Mouse (Mus musculus) heart, postnatal 10 days (tissue): Measurements from ENCODE around the gene Ndc1. TPM values are rescaled to one million over a fixed set of nuclear protein-coding genes. Genes with fewer than 3 reads are reported as not detected.
"Not testable (repeated sequence)": the region's sequence is repeated elsewhere in the genome, so short reads cannot be mapped to it uniquely, and the experiment has no call there.

Experiments used
- DNase-seq, 2 experiments: peaks; one replicate each; pipeline ENCODE4 v3.0.0; 2021
- intact Hi-C: fragments of 180-260 bp; cut with DNase I; formaldehyde crosslinking; loops from one replicate; pipeline ENCODE4 v1.15.1; 2025
- total RNA-seq, 2 experiments: library from RNA; stranded (reverse); gene quantifications; 2 replicates each; pipeline ENCODE4 v1.2.3; 2021

The Ndc1 gene
- 10 to 100 TPM; 15.0 to 16.7 TPM for total RNA-seq

DNA sequence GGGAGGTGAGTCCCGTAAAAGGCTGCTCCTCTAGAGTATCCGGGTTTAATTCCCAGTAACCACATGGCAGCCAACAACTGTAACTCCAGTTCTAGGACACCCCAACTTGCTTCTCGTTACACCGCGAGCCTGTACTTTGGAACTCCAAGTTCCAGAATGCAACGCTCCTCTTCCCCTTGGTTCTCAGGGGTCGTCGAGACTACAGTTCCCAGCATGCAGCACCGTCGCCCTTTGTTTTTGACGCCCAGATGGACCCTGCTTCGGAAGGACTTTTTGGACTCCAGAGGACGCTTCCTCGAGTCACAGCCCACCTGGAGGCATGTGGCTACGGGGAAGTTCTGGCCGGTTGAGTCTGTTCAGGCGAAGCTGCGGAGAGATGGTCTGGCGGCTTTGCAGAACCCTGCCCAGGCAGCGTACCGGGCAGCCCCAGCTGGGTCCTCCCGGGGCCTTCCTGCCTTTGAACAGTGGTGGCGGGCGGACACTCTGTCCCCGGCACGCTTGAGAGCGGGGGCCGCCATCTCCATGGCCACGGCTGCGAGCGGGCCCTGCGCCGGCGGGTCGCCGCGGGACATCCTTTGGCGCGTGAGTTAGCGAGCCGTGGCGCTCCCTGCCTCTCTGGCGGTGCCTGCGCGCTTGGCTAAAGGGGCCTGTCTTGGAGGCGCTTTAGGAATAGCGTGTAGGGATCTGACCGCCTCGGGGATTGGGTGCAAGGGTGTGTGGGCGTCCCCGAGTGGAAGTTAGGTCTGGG, at the start of gene Ndc1:
Gene Ndc1 (plus strand): TSS at position 218 of the 748 bp plus-strand sequence.
- DNase-seq: peak; percentile 92 to 93
- intact Hi-C loops: loop anchor here (1.0 to 5.0 kb wide), 2 partner anchors 115 to 286 kb away; partner anchors contain the start of genes Hspb11 and Lrrc42

- no peak for DNase-seq
- intact Hi-C loops: no loop called here
Observed at GRCm38 (mm10) chr4:107318646-107319045, 48.9 kb upstream of the Ndc1 start.

DNA sequence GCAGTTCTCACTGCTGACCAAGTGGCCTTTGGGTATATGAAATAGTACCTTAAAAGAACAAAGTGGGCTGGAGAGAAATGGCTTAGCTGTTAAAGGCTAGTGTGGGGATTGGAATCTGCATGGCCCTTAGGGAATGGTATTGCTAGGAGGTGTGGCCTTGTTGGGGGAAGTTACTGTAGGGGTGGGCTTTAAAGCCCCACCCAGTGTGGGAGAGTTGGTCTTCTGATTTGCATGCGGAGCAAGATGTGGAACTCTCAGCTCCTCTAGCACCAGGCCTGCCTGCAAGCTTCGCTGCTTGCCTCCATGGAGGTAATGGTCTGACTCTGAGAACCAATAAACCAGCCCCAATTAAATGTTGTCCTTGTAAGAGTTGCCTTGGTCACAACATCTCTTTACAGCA, 46.5 kb upstream of the Ndc1 start:
- intact Hi-C loops: no loop called here
- no peak for DNase-seq

GRCm38 (mm10) chr4:107323113-107323512, 44.5 kb upstream of the Ndc1 start:
- DNase-seq: no peak

GRCm38 (mm10) chr4:107328530-107328929, 39.1 kb upstream of the Ndc1 start:
- intact Hi-C loops: no loop called here
- no peak for DNase-seq

More at GRCm38 (mm10) chr4:107323113-107323512, 44.5 kb upstream of the Ndc1 start:
- intact Hi-C loops: no loop called here

DNA sequence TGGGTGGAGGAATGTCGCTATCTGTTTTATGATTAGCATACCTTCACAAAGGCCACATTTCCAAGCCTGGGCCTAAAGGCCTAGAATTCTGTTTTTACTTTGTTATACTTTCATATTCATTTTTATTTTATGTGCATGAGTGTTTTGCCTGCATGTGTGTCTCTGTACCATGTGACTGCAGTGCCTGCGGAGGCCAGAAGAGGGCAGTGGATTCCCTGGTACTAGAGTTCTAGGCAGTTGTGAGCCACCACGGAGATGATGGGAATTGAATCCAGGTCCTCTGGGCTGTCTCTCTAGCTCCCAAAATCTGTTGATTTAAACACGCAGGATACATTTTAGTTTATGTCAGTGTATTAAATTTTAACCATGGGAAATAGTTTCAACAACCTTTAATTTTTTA, 34.1 kb upstream of the Ndc1 start:
- intact Hi-C loops: no loop called here
- DNase-seq: no peak

GRCm38 (mm10) chr4:107336356-107336755, 31.2 kb upstream of the Ndc1 start:
- no peak for DNase-seq
- intact Hi-C loops: no loop called here

- no peak for DNase-seq
- intact Hi-C loops: no loop called here
Observed at GRCm38 (mm10) chr4:107337455-107337854, 30.1 kb upstream of the Ndc1 start.

- no peak for DNase-seq
- intact Hi-C loops: no loop called here
Observed at GRCm38 (mm10) chr4:107341354-107341753, 26.2 kb upstream of the Ndc1 start.

DNA sequence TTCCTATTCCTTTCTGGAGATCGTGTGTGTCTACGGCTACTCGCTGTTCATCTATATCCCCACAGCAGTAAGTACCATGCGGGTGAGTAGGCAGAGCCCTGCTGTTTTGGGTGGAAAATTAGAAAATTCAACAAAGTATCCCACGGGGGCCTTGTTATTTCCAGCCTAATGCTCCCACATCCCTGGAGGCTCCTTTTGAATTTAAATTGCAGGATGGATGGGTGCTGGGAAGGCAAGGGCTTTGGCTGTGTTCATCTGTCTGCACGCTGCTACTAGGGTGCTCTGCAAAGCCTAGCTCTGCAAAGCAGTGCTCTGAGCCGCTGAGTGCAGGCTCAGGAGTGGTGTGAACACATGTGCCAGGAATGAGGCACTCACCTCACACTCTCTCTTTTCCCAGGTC, 23.0 kb upstream of the Ndc1 start:
- DNase-seq: no peak
- intact Hi-C loops: loop anchor here (5.0 kb wide), 1 partner anchor 162 kb away; no protein-coding TSS in a partner anchor

DNA sequence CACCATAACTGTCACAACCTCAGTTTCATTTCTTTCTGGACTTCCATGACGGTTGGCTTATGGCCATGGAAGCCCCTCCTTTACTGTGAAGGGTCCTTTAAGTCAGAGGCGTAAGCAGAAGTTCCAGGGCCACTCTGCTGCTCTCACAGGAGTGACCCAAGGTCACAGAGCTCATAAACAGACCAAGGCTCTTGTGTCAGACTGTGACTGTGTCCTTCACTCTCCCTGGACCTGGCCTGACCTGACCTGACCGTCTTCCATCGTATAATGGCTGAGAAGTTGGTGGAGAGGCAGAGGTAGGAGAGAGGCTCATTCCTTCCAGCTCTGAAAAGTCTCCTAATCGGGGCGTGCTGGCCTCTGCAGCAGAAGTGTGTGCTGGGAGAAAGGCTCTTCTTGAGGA, 20.4 kb upstream of the Ndc1 start:
- intact Hi-C loops: loop anchor here (5.0 kb wide), 1 partner anchor 165 kb away; no protein-coding TSS in a partner anchor
- DNase-seq: no peak

DNA sequence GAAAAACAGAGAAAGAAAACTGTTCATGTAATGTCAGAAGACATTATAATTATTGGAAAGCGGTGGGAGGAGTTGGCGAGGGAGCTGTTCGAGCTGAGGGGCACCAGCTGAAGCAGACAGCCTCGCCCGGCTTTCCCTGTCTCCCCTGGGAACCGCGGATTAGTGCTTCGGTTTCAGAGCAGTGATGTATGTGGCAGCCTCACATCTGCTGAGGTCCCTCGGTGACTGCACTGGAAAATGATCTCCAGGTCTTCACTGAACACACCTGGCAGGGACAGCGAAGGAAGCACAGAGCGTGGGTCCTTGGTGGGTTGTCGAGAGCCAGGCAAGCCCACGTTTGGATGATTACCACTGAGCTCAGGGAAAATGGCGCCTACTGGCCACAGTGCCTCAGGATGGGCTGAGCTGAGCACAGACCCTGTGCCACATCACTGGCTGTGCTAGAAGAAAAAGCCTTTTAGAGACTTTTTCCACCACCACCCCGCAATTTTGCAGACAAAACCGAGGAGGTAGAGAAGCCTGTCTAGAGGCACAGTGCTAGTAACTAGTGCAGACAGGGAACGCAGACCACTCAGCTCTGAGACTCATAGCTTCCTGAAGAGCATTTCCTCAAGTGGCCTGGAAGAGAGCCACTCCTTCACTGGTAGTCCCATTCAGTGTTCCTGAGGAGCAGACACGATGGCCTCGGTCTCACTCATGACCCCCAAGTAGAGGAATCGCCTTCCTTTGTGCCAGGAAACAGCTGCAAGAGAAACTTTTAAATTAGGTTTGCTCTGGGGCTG, 18.9 kb upstream of the Ndc1 start:
- DNase-seq: peak in 1 of 2 experiments; percentile 9
- intact Hi-C loops: loop anchor here (1.0 to 5.0 kb wide), 2 partner anchors 98 to 166 kb away; no protein-coding TSS in a partner anchor

DNA sequence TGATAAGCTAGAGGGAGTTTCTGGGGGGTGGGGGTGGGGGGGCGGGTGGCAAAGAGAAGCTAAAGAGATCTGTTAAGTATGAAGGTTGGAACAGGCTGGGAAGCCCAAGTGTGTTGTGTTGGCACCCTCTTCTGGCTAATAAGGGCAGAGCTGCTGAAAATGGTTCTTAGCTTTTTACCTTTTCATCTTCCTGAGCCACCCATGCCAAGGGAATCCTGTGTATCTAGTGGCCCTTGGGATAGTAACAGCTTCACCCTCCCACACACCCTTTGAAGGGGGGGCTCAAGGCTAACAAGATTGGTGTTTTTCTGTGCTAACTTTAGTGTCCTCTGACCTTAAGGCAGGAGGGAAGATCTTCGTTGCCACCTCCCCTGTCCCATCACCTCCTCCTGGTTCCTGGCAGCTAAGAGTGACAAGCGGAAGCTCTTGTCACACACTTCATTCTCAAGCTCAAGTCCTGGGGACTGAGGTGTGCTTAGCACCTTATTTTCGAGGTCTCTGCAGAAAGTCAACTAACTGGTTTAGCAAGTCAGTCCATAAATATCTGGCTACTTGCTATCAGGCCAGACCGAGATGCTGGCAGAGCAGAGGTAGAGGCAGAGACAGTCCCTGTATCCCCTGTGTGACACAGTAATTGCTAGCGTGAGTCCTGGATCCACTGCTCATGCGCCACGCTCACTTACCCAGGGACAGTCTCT, 18.1 kb upstream of the Ndc1 start:
- intact Hi-C loops: loop anchor here (1.0 to 5.0 kb wide), 2 partner anchors 99 to 167 kb away; no protein-coding TSS in a partner anchor
- peak; percentile 33 to 53 for DNase-seq

DNA sequence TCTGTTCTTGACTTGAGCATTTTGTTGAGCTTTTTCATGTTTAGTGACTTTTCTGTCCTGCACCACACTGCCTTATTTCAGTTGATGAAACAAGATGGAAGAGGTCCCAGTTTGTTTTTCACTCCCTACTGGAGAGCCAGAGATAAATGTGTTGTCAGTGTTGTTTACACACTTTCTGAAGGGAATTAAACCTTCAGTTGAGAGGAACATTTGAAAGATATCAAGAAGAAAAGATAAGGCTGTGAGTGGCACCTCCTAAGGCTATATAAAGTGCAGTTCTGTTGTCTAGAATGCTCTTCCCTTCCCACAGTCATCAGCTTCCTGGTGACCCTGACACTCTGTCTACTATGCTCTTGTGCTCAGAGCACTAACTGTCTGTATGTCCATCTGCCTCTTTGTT, 16.2 kb upstream of the Ndc1 start:
- intact Hi-C loops: no loop called here
- DNase-seq: no peak

GRCm38 (mm10) chr4:107353612-107354011, 14.0 kb upstream of the Ndc1 start:
- intact Hi-C loops: no loop called here
- no peak for DNase-seq

- no peak for DNase-seq
- intact Hi-C loops: no loop called here
Observed at GRCm38 (mm10) chr4:107354126-107354525, 13.5 kb upstream of the Ndc1 start.

- intact Hi-C loops: no loop called here
- DNase-seq: no peak
Observed at GRCm38 (mm10) chr4:107354543-107354942, 13.0 kb upstream of the Ndc1 start.

GRCm38 (mm10) chr4:107357172-107357571, 10.4 kb upstream of the Ndc1 start:
- DNase-seq, intact Hi-C loops: not testable (repeated sequence)

DNA sequence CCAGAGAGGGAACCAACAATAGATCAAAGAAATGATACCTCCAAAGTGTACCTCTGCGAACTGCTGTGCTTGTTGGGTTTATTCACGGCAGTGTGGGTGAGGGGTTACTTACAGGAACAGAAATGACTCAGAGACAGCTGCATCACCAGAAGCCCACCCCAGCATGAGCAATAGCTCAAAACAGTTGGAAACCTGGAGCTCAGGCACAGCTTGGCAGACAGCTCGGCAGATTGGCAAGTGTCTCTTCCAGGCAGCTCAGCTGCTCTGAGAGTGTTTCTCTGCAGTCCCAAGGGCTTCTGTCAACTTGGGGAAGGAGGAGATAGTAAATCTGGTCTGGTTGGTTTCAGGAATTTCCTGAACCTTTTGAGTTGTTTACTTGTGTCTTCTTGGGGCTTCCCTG, 9.1 kb upstream of the Ndc1 start:
- DNase-seq: no peak
- intact Hi-C loops: no loop called here

- DNase-seq: no peak
- intact Hi-C loops: no loop called here
Observed at GRCm38 (mm10) chr4:107360457-107361145, 7.0 kb upstream of the Ndc1 start.
